Mouse (Mus musculus): ENCODE measurements around the gene Vgll4. TPM values are rescaled to one million over a fixed set of nuclear protein-coding genes. Genes with fewer than 3 reads are reported as not detected.
"Not testable (repeated sequence)": the region's sequence is repeated elsewhere in the genome, so short reads cannot be mapped to it uniquely, and the experiment has no call there.

The Vgll4 gene
- polyA plus RNA-seq, 1 experiment from 2014 or later = 83.0 TPM

DNA sequence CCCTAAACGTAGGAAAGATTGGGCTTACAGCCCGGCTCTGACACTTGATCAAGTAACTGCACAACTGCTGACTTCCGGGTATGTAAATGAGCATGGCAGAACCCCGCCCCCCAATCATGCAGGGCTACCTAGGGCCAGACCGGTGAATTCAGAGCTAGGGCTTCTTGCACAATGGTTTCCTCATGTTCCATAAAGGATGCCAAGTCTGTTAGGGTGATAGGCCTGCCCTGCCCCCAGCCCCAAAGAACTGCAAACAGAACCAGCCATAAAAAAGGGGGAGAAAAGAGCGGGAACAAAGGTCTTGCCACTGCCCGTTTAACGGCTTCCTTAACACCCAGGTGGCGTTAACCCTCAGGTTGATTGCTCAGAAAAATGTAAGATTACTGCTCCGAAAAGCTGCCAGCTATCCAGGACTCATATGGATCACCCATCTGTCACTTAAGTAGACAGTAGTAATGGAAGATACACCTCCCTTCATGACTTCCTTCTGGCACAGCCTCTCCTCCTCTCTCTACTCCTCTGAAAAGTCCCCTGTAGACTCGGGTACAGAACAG, 39.7 kb downstream of the Vgll4 start:
- H3K4me1 ChIP-seq (ENCODE audit: control insufficient read depth, insufficient read depth, low read length) = peaks cover 13% of the 10 kb centered on the region; the same call in 1 of the 2 replicates
- 14% methylated on average over 11 of the region's 11 CpGs for WGBS
- no peak overlapping the region; the same call in 1 of the 2 replicates for H3K4me3 ChIP-seq (ENCODE audit: low read length)
- no peaks in the 10 kb centered on the region for H3K27me3 ChIP-seq (ENCODE audit: control insufficient read depth, insufficient read depth, low read length)
- peak overlapping the region; percentile 33 for H3K4me2 ChIP-seq (replicated peaks; ENCODE audit: low read depth, low read length)
- H3K9ac ChIP-seq (ENCODE audit: low read depth, low read length) = peak overlapping the region; percentile 24; the same call in 1 of the 2 replicates
- H3K9me3 ChIP-seq (ENCODE audit: control insufficient read depth, low read length) = peaks cover 6% of the 10 kb centered on the region; the same call in 1 of the 2 replicates
- no peak for ATAC-seq (ENCODE audit: low FRiP score, low TSS enrichment)
- H3K36me3 ChIP-seq (ENCODE audit: control insufficient read depth, insufficient read depth, low read length) = no peaks in the 10 kb centered on the region
- no peak overlapping the region for H3K27ac ChIP-seq (ENCODE audit: low read depth, low read length)

DNA sequence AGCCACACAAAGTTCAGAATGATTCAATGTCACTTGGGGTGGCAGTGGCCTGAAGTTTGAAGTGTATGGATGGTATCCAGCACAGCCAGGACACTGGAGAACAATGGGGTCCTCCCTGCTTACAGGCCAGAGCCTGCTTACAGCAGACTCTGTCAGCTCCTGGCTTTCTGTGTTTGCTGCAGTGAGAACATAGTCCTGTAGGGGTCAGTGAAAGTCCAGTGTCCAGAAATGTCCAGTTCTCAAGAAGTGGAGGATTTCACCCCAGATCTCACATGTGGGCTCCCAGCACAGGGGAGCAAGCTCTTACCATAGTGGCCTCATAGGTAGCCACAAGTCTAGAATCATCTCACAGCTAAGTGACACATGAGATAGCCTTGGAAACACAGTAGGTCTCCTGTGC, 40.4 kb downstream of the Vgll4 start:
- peak; percentile 29 for ATAC-seq (ENCODE audit: low FRiP score, low TSS enrichment)
- no peak overlapping the region for H3K9ac ChIP-seq (ENCODE audit: low read depth, low read length)

DNA sequence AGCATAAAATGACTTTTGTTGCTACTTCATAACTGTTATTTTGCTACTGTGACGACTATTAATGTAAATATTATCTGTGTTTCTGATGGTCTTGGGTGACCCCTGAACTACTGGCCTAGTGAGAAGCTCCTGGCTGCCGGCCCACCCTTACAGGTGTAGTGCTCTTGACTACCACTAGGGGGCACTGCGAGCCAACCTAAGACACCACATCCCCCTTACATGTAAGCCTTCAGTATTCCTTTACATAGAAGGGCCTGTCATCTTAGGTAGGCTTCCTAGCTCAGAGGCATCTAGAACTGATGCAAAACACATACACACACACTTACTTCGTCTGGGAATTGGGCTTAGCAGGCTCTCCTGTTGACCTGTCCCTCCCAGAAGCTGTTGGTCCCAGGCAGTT, 41.3 kb downstream of the Vgll4 start:
- H3K4me2 ChIP-seq (replicated peaks; ENCODE audit: low read depth, low read length) = no peak overlapping the region
- H3K9me3 ChIP-seq (ENCODE audit: control insufficient read depth, low read length) = peaks cover 6% of the 10 kb centered on the region; the same call in 1 of the 2 replicates
- H3K27me3 ChIP-seq (ENCODE audit: control insufficient read depth, insufficient read depth, low read length) = no peaks in the 10 kb centered on the region
- H3K4me1 ChIP-seq (ENCODE audit: control insufficient read depth, insufficient read depth, low read length) = peaks cover 13% of the 10 kb centered on the region; the same call in 1 of the 2 replicates
- 4% methylated on average over 4 of the region's 4 CpGs for WGBS
- H3K36me3 ChIP-seq (ENCODE audit: control insufficient read depth, insufficient read depth, low read length) = no peaks in the 10 kb centered on the region
- no peak overlapping the region for H3K4me3 ChIP-seq (ENCODE audit: low read length)
- no peak overlapping the region for H3K9ac ChIP-seq (ENCODE audit: low read depth, low read length)
- no peak for ATAC-seq (ENCODE audit: low FRiP score, low TSS enrichment)
- H3K27ac ChIP-seq (ENCODE audit: low read depth, low read length) = no peak overlapping the region

More for the DNA sequence above, 40.4 kb downstream of the Vgll4 start:
- Histone ChIP-seq H3K27me3 (ENCODE audit: control insufficient read depth, insufficient read depth, low read length) (no peaks in the 10 kb centered on the region), H3K4me1 (ENCODE audit: control insufficient read depth, insufficient read depth, low read length) (peaks cover 13% of the 10 kb centered on the region; the same call in 1 of the 2 replicates), H3K4me2 (replicated peaks; ENCODE audit: low read depth, low read length) (no peak overlapping the region; the same call in 1 of the 2 replicates), H3K27ac (ENCODE audit: low read depth, low read length) (no peak overlapping the region), H3K4me3 (ENCODE audit: low read length) (no peak overlapping the region), H3K36me3 (ENCODE audit: control insufficient read depth, insufficient read depth, low read length) (no peaks in the 10 kb centered on the region), H3K9me3 (ENCODE audit: control insufficient read depth, low read length) (peaks cover 6% of the 10 kb centered on the region; the same call in 1 of the 2 replicates)

DNA sequence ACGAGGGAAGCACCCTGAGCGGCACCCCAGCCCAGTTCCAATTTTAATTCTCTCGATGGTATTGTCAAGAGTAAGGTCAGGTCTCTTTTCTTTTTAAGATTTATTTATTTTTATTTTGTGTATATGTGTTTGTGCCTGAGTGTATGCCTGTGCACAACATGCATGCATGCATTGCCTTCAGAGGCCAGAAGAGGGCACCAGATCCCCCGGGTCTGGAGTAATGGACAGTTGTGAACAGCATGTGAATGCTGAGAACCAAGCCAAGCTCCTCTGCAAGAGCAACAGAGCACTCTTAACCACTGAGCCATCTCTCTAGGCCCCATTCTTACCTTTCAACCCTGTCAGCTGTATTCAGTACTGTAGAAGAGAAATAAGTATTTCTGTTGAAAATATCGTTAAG, 42.4 kb downstream of the Vgll4 start:
- ATAC-seq (ENCODE audit: low FRiP score, low TSS enrichment) = no peak

DNA sequence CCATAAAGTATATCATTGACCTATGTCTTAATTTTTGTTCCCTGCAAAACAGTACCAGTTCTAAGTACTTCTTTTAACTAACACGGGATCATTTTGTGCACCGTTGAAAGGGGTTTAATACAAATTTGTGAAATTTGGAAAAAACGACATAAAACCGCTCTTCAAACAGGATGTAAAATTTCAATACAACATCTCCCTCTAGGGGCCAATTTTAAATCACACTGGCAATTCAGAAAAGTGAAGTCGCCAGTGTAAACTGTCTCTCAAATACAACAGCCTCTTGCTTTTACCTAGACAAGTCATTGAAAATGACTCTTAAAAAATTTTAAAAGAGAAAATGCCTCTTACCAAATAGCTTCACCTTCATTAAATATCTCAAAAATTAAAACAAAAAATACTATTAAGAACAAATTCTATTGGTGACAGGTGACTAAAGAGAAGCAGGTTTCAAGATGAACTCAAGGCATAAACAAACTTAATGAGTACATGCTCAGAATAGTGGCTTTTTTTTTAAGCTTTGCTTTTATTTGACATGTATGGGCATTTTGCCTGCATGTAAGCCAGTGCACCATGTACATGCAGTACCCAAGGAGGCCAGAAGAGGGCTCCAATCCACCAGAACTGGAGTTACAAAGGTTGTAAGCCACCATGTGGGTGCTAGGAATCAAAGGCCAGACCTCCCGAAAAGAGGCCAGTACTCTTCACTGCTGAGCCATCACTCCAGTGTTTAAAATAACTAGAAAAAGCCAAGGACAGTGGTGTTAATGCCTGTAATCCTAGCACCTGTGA, 43.2 kb downstream of the Vgll4 start:
- Histone ChIP-seq H3K36me3 (ENCODE audit: control insufficient read depth, insufficient read depth, low read length) (no peaks in the 10 kb centered on the region), H3K4me2 (replicated peaks; ENCODE audit: low read depth, low read length) (no peak overlapping the region), H3K27ac (ENCODE audit: low read depth, low read length) (no peak overlapping the region), H3K9ac (ENCODE audit: low read depth, low read length) (no peak overlapping the region), H3K9me3 (ENCODE audit: control insufficient read depth, low read length) (peaks cover 6% of the 10 kb centered on the region; the same call in 1 of the 2 replicates), H3K4me1 (ENCODE audit: control insufficient read depth, insufficient read depth, low read length) (peaks cover 13% of the 10 kb centered on the region; the same call in 1 of the 2 replicates), H3K4me3 (ENCODE audit: low read length) (no peak overlapping the region), H3K27me3 (ENCODE audit: control insufficient read depth, insufficient read depth, low read length) (no peaks in the 10 kb centered on the region)
- no peak for ATAC-seq (ENCODE audit: low FRiP score, low TSS enrichment)
- 31% methylated on average over 6 of the region's 6 CpGs for WGBS

More for the DNA sequence above, 42.4 kb downstream of the Vgll4 start:
- peaks cover 13% of the 10 kb centered on the region; the same call in 1 of the 2 replicates for H3K4me1 ChIP-seq (ENCODE audit: control insufficient read depth, insufficient read depth, low read length)
- WGBS = 86% methylated on average over 5 of the region's 5 CpGs
- H3K9ac ChIP-seq (ENCODE audit: low read depth, low read length) = no peak overlapping the region
- H3K27me3 ChIP-seq (ENCODE audit: control insufficient read depth, insufficient read depth, low read length) = no peaks in the 10 kb centered on the region
- H3K4me2 ChIP-seq (replicated peaks; ENCODE audit: low read depth, low read length) = no peak overlapping the region
- no peak overlapping the region for H3K4me3 ChIP-seq (ENCODE audit: low read length)
- H3K9me3 ChIP-seq (ENCODE audit: control insufficient read depth, low read length) = peaks cover 6% of the 10 kb centered on the region; the same call in 1 of the 2 replicates
- H3K36me3 ChIP-seq (ENCODE audit: control insufficient read depth, insufficient read depth, low read length) = no peaks in the 10 kb centered on the region
- H3K27ac ChIP-seq (ENCODE audit: low read depth, low read length) = no peak overlapping the region

DNA sequence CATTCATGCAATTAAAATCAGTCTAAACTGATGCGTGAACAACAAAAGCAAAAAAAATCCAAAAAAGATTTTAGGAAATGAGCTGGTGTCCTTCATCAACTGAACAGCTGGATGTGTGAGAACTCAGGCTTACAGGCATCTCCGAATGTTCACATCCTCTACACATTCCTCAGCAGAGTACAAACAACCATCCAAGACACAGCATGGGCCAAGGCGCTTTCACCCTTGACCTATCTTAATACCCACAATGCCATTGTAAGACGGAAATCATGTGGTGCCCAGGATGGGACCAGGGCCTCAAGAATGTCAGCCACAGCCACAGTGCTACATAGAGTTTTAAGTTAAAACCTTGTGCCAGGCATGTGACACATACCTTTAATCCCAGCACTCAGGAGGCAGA, 44.6 kb downstream of the Vgll4 start:
- H3K27me3 ChIP-seq (ENCODE audit: control insufficient read depth, insufficient read depth, low read length) = no peaks in the 10 kb centered on the region
- 95% methylated on average over 4 of the region's 4 CpGs for WGBS
- ATAC-seq (ENCODE audit: low FRiP score, low TSS enrichment) = no peak
- H3K4me3 ChIP-seq (ENCODE audit: low read length) = no peak overlapping the region
- H3K9ac ChIP-seq (ENCODE audit: low read depth, low read length) = no peak overlapping the region
- no peak overlapping the region for H3K4me2 ChIP-seq (replicated peaks; ENCODE audit: low read depth, low read length)
- H3K27ac ChIP-seq (ENCODE audit: low read depth, low read length) = no peak overlapping the region
- H3K36me3 ChIP-seq (ENCODE audit: control insufficient read depth, insufficient read depth, low read length) = no peaks in the 10 kb centered on the region
- H3K9me3 ChIP-seq (ENCODE audit: control insufficient read depth, low read length) = peaks cover 6% of the 10 kb centered on the region; the same call in 1 of the 2 replicates
- H3K4me1 ChIP-seq (ENCODE audit: control insufficient read depth, insufficient read depth, low read length) = peaks cover 6% of the 10 kb centered on the region; the same call in 1 of the 2 replicates

DNA sequence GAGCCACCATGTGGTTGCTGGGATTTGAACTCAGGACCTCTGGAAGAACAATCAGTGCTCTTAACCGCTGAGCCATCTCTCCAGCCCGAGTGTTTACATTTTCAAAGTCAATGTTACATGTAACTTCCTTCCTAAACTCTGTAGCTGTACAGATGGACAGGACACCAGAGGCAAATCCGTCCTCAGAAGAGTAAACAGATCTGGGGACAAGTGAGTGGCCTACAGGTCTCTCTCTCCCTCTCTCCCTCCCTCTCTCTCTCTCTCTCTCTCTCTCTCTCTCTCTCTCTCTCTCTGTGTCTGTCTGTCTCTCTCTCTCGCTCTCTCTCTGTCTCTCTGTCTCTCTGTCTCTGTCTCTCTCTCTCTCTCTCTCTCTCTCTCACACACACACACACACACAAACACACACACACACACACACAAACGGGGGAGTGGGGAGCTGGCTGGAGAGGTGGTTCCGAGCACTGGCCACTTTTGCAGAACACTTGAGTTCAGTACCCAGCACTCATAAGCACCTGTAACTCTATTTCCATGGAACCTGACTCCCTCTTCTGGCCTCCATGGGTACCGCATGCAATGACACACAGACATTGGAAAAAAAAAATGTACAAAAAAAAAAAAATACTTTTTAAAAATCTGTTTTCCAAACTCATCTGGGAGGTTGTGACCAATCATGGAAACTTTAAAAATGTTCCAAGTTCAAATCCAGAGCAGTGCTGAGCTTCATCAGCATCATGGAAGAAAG, 47.3 kb downstream of the Vgll4 start:
- H3K27ac ChIP-seq (ENCODE audit: low read depth, low read length); H3K4me3 ChIP-seq (ENCODE audit: low read length); H3K9ac ChIP-seq (ENCODE audit: low read depth, low read length); H3K27me3 ChIP-seq (ENCODE audit: control insufficient read depth, insufficient read depth, low read length); H3K9me3 ChIP-seq (ENCODE audit: control insufficient read depth, low read length); ATAC-seq (ENCODE audit: low FRiP score, low TSS enrichment); H3K4me2 ChIP-seq (replicated peaks; ENCODE audit: low read depth, low read length); H3K36me3 ChIP-seq (ENCODE audit: control insufficient read depth, insufficient read depth, low read length): not testable (repeated sequence)
- 75% methylated on average over 7 of the region's 7 CpGs for WGBS
- H3K4me1 ChIP-seq (ENCODE audit: control insufficient read depth, insufficient read depth, low read length) = peaks cover 22% of the 10 kb centered on the region

DNA sequence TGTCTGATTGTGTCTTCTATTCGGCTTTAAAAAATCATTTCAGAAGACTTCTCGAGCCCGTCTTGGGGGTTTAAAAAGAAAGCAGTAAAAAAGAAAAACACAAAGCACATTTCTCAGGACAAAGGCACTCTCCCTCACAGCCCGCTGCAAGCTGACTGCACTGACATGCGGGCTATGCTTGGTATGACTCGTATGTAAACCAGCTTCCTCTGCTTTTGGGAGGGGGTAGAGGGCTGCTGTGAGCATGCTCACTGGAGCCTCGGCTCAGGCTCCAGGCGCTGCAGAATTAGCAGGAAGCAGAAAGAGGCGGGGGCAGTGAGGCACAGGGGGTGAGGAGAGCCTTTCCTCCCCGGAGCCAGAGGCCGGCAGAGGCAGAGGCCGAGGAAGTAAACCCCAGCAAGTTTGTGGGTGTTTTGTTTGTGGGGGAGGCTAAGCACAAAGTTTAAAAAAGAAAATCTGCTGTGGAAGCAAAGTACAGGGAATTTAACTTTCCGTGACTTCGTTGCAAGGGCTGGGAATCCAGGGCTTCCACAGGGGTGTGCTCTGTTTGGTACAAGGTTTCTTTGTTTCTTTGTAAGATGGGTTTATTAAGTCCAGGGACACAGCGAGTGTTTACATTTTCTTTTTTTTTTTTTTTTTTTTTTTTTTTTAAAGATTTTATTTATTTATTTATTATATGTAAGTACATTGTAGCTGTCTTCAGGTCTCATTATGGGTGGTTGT, 48.0 kb downstream of the Vgll4 start:
- Histone ChIP-seq H3K36me3 (ENCODE audit: control insufficient read depth, insufficient read depth, low read length) (no peaks in the 10 kb centered on the region), H3K4me1 (ENCODE audit: control insufficient read depth, insufficient read depth, low read length) (peaks cover 30% of the 10 kb centered on the region), H3K4me3 (ENCODE audit: low read length) (peak overlapping the region; percentile 56), H3K27me3 (ENCODE audit: control insufficient read depth, insufficient read depth, low read length) (no peaks in the 10 kb centered on the region), H3K27ac (ENCODE audit: low read depth, low read length) (peak overlapping the region; percentile 92), H3K9ac (ENCODE audit: low read depth, low read length) (peak overlapping the region; percentile 93), H3K9me3 (ENCODE audit: control insufficient read depth, low read length) (peaks cover under 1% of the 10 kb centered on the region), H3K4me2 (replicated peaks; ENCODE audit: low read depth, low read length) (peak overlapping the region; percentile 66)
- WGBS = 3% methylated on average over 15 of the region's 15 CpGs
- ATAC-seq (ENCODE audit: low FRiP score, low TSS enrichment) = peak; percentile 92

All from kidney, embryonic 14.5 days (tissue).